Mouse (Mus musculus) thymus, adult 2 months (tissue): ENCODE measurements around the gene Slc6a6. TPM values are rescaled to one million over a fixed set of nuclear protein-coding genes. Genes with fewer than 3 reads are reported as not detected.

ENCODE experiments used
- DNase-seq: peaks from one replicate; pipeline ENCODE4 v3.0.0; 2021
- H3K27ac ChIP-seq: fragments of 200-500 bp; 2 replicates; pipeline ENCODE4 v1.5.1; 2012; ENCODE audit warnings: low read length, control low read depth; ENCODE audit not compliant: control insufficient read depth, insufficient read depth
- H3K27me3 ChIP-seq: fragments of 200-500 bp; 2 replicates; pipeline ENCODE4 v1.6.1; 2012; ENCODE audit warnings: mild to moderate bottlenecking, low read length, moderate library complexity, mixed read lengths; ENCODE audit not compliant: control insufficient read depth, insufficient read depth
- H3K36me3 ChIP-seq: fragments of 200-500 bp; 2 replicates; pipeline ENCODE4 v1.6.1; 2012; ENCODE audit warnings: mild to moderate bottlenecking, low read length, moderate library complexity; ENCODE audit not compliant: control insufficient read depth, insufficient read depth
- H3K4me1 ChIP-seq: fragments of 200-500 bp; replicated peaks from 2 replicates; pipeline ENCODE4 v1.6.1; 2012; ENCODE audit warnings: low read length; ENCODE audit not compliant: control insufficient read depth, insufficient read depth
- H3K4me3 ChIP-seq: fragments of 200-500 bp; 2 replicates; pipeline ENCODE4 v1.5.1; 2012; ENCODE audit warnings: mild to moderate bottlenecking, low read length, control low read depth, moderate library complexity; ENCODE audit not compliant: control insufficient read depth, insufficient read depth
- CTCF ChIP-seq: fragments of 200-500 bp; IDR thresholded peaks from 2 replicates; pipeline ENCODE4 v1.5.1; 2012; ENCODE audit warnings: mild to moderate bottlenecking, control low read depth, low read length, moderate library complexity, borderline replicate concordance; ENCODE audit not compliant: control insufficient read depth, poor library complexity, insufficient read depth; ENCODE audit errors: extremely low read depth
- POLR2A ChIP-seq: fragments of 200-500 bp; IDR thresholded peaks from 2 replicates; pipeline ENCODE4 v1.6.1; 2012; ENCODE audit warnings: mild to moderate bottlenecking, low read length, control low read depth, moderate library complexity; ENCODE audit not compliant: control insufficient read depth, poor library complexity, insufficient read depth; ENCODE audit errors: extremely low read depth
- WGBS: fragments of 180-500 bp; shearing (Covaris S2); methylation state at CpG from one replicate; pipeline ENCODE4 v1.1.7; 2018; 5-methylcytosine and 5-hydroxymethylcytosine counted together
- polyA plus RNA-seq: library from polyadenylated mRNA; depleted of rRNA; stranded (reverse); fragments of >200 nt; gene quantifications from 2 replicates; pipeline ENCODE4 v1.2.3, GENCODE M21; 2012

Slc6a6 gene
- polyA plus RNA-seq, 1 experiment, result 141 TPM

GRCm38 (mm10) chr6:91667141-91667540 lies 16.7 kb upstream of the Slc6a6 start:
- DNase-seq, result no peak
- Histone ChIP-seq H3K4me1 (no peaks in the 10 kb centered on the region), H3K27me3 (no peaks in the 10 kb centered on the region), H3K27ac (no peak overlapping the region), H3K4me3 (no peak overlapping the region), H3K36me3 (no peaks in the 10 kb centered on the region)
- 93% methylated on average over 4 of the region's 4 CpGs for WGBS
- no peak for TF ChIP-seq POLR2A
- TF ChIP-seq CTCF, result no peak

GRCm38 (mm10) chr6:91668276-91668675 lies 15.6 kb upstream of the Slc6a6 start:
- no peaks in the 10 kb centered on the region for H3K4me1 ChIP-seq
- TF ChIP-seq CTCF (no peak), POLR2A (no peak)
- no peak overlapping the region for H3K4me3 ChIP-seq
- 87% methylated on average over 5 of the region's 5 CpGs for WGBS
- no peak for DNase-seq
- no peaks in the 10 kb centered on the region for H3K36me3 ChIP-seq
- no peaks in the 10 kb centered on the region for H3K27me3 ChIP-seq
- H3K27ac ChIP-seq, result no peak overlapping the region

GRCm38 (mm10) chr6:91669270-91669669 lies 14.6 kb upstream of the Slc6a6 start:
- no peak for DNase-seq
- WGBS, result 80% methylated on average over 4 of the region's 4 CpGs
- Histone ChIP-seq H3K4me1 (no peaks in the 10 kb centered on the region), H3K27ac (no peak overlapping the region), H3K36me3 (no peaks in the 10 kb centered on the region), H3K4me3 (no peak overlapping the region), H3K27me3 (no peaks in the 10 kb centered on the region)
- TF ChIP-seq POLR2A, result no peak
- no peak for TF ChIP-seq CTCF

- no peak overlapping the region for H3K27ac ChIP-seq
- H3K4me3 ChIP-seq, result no peak overlapping the region
- no peak for TF ChIP-seq POLR2A
- no peak for TF ChIP-seq CTCF
- no peaks in the 10 kb centered on the region for H3K36me3 ChIP-seq
- no peaks in the 10 kb centered on the region for H3K4me1 ChIP-seq
- no peaks in the 10 kb centered on the region for H3K27me3 ChIP-seq
- no peak for DNase-seq
- 97% methylated on average over 6 of the region's 6 CpGs for WGBS
Observed at GRCm38 (mm10) chr6:91670224-91670623, 13.6 kb upstream of the Slc6a6 start.

DNA sequence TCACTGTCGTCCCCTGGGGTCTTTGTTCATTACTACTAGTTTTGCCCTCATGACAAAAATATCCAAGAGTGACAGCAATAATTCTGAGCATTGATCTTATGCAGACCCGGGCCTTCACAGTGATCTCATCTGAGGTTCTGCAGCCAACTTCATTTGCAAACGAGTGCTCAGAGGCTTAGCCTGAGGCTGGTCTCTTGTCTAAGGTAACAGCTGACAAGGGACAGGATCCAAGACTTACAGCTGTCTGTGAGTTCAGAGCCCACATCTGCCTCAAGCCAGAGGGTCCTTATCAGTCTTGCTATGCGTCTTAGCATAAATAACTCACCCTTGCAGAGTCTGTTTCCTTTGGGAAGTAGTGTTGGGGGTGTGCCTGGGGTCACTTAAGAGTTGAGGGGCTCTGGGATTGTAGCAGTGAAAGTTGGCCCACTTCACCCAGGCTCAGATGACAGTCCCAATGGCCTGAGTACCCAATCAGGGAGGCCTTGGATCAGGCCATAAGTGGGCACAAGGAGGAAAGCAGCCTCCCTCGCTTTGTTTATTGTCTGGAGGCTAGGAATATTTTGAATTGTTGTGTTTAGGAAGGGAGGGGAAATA lies 9.0 kb upstream of the Slc6a6 start:
- H3K27me3 ChIP-seq, result no peaks in the 10 kb centered on the region
- H3K4me3 ChIP-seq, result no peak overlapping the region
- no peaks in the 10 kb centered on the region for H3K36me3 ChIP-seq
- no peak overlapping the region for H3K27ac ChIP-seq
- no peak for DNase-seq
- TF ChIP-seq POLR2A (no peak), CTCF (no peak)
- H3K4me1 ChIP-seq, result peaks cover 12% of the 10 kb centered on the region
- 86% methylated on average over 5 of the region's 5 CpGs for whole genome bisulfite sequencing

- WGBS, result 11% methylated on average over 12 of the region's 12 CpGs
- H3K36me3 ChIP-seq, result no peaks in the 10 kb centered on the region
- H3K27me3 ChIP-seq, result no peaks in the 10 kb centered on the region
- H3K4me3 ChIP-seq, result peak overlapping the region; percentile 61
- peaks cover 27% of the 10 kb centered on the region for H3K4me1 ChIP-seq
- TF ChIP-seq POLR2A (no peak), CTCF (no peak)
- DNase-seq, result no peak
- H3K27ac ChIP-seq, result peak overlapping the region; percentile 84
Observed at GRCm38 (mm10) chr6:91678506-91679094, 5.3 kb upstream of the Slc6a6 start.
